Mouse (Mus musculus) kidney, postnatal 36 days (tissue): Measurements from ENCODE around the gene Ccdc130.

ENCODE experiments used
- DNase-seq, 2 experiments: peaks; one replicate each; pipeline ENCODE4 v3.0.0; 2021 to 2022; ENCODE audit warnings: mixed read lengths in 2 of 2

Gene Ccdc130

GRCm38 (mm10) chr8:84236998-84237473, 33.1 kb downstream of the Ccdc130 start, which contains the start of gene Zswim4:
Zswim4 (minus strand) TSS chr8:84237055.
- DNase-seq: peak; percentile 97 to 99

DNA sequence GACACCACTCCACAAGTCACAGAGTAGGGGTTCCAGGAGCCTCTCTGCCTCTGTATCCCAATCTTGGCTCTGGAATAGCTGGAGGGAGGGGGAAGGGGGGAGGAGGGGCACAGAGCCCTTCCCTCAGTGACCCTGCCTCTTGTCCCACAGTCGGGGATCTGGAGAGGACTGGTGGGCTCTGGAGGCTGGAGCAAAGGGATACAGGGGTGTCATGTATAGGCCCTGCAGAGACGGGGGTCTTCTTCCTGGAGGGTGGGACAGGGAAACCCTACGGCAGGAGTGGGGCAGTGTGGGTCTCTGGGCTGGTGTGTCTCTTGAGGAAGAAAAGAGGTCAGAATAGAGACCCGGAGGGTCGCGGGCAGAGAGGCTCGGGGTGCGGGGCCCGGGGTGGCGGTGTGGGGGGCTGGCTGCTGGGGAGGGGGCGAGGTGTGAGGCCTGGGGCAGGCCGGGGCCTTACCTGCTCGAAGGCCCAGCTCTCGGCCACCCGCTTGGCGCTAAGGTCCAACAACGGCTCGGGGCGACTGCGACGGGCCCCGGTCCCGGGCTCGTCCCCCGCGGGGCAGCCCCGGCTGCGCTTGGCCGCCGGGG, 33.7 kb downstream of the Ccdc130 start:
- DNase-seq: peak in 1 of 2 experiments; percentile 31

DNA sequence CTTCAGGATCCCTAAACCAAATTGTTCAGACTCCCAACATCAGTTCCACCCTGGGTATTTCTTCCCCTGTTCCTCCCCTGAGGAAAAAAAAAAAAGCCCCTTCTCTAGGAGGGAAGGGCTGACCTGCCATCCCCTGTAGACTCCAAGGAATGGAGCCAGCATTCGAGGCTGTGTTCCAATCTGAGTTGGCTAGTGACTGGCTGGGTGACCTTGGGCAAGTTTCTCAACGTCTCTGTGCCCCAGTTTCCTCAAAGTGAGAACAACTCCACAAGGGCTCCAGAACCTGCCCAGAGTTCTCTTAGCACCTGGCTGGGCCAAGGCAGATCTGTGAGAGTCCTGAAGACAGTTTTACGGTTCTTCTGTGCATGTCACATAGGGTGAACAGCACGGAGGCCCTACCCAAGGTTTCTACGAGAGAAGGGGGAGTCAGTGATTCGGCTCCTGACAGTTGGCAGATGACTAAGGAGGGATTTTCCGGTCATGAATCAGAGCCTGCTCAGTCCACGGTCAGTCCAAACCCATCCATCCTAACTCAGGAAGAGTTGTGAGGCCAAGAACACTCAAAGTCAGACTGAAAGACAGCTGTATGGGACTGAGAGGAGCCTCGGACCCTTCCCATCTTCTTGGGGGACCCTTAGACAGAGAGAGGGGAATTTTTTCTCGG, 34.3 kb downstream of the Ccdc130 start:
- peak in 1 of 2 experiments; percentile 20 for DNase-seq

DNA sequence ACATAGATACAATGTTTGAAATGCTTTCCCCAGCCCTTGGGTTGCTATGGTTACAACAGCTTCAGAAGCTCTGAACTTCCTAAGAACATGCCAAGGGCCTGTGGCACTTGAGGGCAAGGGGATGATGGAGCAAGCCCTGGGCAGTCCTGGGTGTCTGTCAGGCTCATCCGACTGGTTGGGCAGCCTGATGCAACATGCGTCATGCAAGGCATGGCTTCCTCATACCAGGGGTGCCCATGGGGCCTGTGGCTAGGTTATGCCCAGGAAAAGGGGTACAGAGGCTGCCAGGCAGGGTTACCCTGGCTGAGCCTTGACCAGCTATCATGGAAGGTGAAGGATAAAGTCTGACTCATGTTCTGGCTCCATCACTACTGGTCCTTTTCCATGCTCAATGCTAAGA, 37.1 kb downstream of the Ccdc130 start:
- no peak for DNase-seq

DNA sequence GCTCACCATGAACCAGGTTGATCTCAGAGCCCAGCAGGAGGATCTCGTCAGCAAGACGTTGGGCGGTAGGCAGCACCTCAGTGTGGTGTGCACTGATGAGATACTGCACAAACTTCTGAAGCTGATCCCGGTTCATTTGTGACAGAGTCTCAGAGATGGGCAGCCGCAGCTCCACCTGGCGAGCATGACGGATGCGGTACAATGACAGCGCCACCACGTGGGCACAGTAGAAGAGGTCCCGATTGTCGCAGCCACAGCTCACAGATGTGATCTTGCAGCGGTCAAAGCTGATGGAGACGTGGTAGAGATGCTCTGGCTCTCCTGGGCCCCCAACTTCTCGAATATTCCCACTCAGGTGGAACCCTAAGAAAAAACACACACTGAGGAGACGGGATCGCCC, 39.4 kb downstream of the Ccdc130 start:
- DNase-seq: peak in 1 of 2 experiments; percentile 47

DNA sequence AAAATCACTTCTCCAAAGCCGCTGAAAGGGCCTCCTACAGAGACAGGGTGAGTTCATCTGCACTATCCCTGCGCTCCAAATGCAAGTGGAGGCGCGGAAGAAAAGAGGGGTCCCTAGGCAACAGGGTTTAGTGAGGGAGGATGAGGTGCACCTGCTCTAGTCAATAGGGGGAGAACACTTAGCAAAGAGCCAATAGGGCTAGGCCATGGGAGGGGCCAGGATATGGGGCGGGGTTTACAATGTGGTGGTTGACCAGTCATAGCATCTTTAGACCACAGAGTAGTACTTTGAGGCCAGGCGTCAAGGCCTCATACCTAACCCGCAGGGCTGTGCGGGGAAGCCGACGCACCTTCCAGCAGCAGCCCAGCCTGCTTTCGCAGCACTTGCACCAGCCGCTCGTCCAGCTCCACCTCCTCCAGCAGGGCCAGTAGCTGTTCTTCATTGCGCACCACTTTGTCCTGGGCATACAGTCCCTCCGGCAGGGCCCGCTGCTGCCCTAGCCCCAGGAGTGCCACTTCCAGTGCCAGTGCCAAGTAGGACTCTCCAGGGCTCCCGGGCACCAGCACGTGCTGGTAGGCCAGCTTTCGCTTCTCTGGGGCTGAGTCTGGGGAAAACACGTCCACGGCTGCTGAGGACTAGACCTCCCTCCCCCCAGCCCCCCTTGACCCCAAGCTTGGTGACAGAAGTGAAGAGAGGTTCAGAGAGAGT, 46.7 kb downstream of the Ccdc130 start:
- DNase-seq: no peak

DNA sequence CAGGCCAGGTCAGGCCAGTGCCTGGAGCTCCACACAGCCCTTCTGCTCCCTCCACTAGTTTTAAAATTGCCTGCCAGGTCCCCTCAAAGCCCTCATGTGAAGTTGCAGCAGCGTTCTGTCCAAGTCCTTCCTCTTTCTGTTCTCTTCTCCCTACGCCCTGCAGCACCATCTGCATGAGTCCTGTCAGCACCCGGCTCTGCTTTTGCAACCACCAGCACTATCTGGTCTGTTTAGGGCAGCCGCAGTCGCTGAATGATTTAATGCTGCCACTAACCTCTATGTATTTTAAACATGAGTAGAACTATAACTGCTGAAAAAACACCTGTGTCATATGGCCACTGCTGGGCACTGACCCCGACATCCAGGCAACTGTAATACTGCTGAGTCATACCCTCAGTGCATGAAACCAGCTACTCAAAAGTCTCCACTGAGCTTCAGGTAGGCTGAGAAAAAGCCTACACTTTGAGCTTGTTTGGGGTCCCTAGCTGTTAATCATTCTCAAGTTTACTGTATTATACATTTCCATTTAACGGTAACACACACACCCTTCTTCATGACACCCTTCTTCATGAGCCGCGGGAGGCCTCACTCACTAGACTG, 47.5 kb downstream of the Ccdc130 start:
- no peak for DNase-seq

- DNase-seq: no peak
These were observed 50.1 kb downstream of the Ccdc130 start for GRCm38 (mm10) chr8:84220105-84220504.

- no peak for DNase-seq
These were observed 52.0 kb downstream of the Ccdc130 start for GRCm38 (mm10) chr8:84218143-84218542.

DNA sequence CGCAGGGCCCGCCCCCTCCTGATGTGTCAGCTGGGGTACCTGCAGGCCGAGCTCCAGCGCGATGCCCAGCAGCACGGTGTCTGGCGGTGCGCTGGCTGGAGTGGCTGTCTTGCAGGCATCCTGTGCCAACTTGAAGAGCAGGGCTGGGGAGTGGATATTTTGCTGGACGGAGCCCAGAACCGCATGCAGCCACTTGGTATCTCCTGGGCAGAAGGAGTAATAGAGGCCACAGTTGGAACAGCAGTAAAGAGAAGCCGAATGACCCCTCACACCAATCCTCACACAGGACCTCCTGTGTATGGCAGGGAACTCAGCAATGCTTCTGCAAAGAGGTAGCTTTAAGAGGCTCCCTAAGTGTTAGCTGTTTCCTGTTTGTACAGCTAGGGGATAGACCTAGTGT, 53.0 kb downstream of the Ccdc130 start:
- no peak for DNase-seq

DNA sequence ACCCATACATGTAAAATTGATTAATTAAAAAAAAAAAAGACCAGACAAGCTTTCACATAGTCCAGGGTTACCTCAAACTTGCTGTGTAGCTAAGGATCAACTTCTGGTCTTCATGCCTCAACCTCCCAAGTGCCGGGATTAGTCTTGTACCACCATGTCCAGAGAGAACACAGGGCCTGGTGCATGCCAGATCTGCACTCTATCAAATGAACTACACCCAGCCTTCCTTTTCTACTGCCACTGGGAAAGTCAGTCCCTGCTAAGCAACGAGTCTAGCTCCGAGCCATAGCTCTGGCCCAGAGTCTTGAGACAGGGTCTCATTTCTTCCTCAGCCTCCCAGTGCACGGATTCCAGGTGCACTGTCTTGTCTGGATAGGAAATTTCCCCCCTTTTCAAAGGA, 56.9 kb downstream of the Ccdc130 start:
- no peak for DNase-seq

- no peak for DNase-seq
These were observed 58.2 kb downstream of the Ccdc130 start for GRCm38 (mm10) chr8:84211881-84212563.

DNA sequence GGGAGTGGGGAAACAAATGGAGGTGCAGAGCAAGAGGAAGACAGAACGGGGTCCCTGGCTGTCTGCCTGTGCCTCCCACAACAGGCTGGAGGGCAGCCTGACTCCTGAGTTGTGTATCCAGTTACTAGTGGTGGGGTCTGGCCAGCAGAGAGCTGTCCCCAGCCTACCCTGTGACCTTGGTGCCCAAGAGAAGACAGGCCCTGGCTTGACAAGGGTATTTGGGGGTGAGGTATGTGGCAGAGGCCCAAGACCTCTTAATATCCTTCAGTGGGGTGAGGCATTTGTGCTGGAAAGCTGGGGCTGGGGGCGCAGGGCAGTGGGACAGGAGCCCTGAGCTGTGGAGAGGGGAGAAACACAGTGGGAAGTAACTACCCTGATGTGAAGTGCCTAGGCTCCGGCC, 59.0 kb downstream of the Ccdc130 start:
- DNase-seq: no peak

GRCm38 (mm10) chr8:84210167-84210791, 59.9 kb downstream of the Ccdc130 start:
- peak; percentile 70 to 91 for DNase-seq

GRCm38 (mm10) chr8:84208381-84209380, 61.5 kb downstream of the Ccdc130 start:
- peak in 1 of 2 experiments; percentile 65 for DNase-seq

- peak; percentile 74 to 78 for DNase-seq
These were observed 62.4 kb downstream of the Ccdc130 start for GRCm38 (mm10) chr8:84207811-84208210.
